Mouse (Mus musculus): ENCODE measurements around the gene 2210016F16Rik.
"Not testable (repeated sequence)": the region's sequence is repeated elsewhere in the genome, so short reads cannot be mapped to it uniquely, and the experiment has no call there.

The 2210016F16Rik gene

DNA sequence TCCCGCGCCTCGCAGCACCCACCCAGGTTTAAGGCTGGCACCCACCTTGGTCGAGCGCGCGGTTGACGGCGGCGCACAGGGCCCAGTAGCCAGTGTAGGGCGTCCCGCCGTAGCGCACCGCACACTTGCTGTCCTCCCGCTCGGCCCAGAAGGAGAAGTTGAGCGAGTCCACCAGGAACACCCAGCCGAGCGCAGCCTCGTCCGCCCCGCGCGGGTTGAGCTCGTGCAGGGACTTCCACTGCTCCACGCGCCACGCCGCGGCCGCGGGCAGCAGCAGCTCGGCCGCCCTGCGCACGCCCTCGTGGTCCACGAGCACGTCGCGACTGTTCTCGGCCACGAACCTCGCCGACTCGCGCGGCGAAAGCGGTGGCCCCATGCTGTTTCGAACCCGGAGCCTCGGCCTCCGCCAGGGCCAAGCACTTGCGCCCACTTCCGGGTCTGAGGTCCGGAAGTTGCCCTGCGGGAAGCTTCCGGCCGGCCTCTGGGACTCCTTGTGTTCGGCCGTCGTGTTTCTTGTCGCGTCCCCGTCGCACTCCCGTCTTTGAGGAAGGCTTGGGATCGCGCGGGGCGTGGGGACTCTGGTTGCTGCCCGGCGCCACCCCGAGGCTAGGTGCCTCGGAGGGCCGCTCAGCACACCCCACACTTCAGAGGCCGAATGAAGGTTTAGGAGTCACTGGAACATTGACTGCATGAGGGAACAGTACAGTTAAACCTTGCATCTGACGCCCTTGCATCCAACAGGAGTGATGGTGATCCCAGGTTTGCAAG, at the start of gene 2210016F16Rik:
TSS of gene 2210016F16Rik (minus strand) at position 447 of the 768 bp plus-strand sequence.
- peak; percentile 63 to 67 for DNase-seq

DNA sequence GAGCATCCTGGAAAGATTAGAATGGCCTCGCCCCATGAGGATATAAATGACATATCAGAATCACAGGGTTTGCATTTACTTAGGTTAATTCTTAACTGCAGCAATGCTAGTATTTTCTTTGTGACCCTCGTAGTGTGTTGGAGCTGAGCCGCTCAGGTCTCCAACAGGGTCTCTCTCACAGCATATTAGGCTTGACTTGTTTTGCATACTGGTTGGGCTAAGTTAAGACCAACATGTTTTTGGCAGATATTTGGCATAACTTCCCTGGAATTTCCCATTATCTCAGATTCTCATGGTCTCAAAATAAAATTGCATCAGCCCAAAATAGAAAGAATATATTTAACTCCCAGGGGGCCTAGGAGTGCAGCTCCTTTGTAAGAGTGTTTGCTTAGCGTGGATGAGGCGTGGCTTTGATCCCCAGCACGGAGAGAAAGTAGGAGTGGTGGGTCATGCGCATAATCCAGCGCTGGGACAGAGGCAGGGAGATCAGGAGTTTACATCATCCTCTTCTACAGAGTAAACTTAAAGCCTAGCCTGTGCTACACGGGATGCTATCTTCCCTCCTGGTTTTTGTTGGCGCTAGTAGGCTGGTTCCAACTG, 38.1 kb upstream of the 2210016F16Rik start:
- no peak for DNase-seq

DNA sequence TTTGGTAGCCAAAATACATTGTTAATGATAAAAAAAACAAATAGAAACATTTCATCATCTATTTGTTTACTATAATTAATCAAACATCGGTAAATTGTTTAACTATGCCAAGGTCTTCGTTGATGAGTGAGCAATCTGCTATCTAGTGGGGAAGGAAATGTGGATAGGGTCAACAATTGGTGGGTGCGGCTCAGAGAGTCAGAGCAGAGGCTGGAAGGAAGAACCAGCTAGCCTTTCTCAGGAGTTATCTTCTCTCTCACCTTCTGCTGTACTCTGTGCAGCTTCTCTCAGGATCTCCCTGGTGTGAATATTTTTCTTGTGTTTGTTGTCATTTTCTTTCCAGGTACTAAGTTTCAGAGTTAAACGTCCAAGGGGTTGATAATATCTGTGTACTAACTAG, 37.2 kb upstream of the 2210016F16Rik start:
- no peak for DNase-seq

DNA sequence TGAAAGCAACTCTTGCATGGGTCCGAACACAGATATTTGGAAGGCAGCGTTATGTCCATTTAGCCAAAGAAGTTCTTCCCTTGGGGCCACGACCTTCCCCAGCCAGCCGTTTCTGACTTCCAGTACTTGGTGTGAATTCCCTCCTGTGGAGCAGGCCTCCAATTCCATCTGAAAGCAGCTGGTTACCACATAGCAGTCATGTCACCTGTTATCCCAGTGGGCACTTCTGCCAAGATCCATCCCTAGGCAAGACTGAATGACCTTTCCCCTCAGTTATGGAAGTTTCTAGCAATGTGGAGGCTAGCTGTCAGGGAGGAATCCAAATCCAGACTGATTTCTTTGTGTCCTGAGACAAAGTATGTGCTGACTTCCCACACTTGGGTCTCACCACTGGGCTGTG, 36.0 kb upstream of the 2210016F16Rik start:
- no peak for DNase-seq

DNA sequence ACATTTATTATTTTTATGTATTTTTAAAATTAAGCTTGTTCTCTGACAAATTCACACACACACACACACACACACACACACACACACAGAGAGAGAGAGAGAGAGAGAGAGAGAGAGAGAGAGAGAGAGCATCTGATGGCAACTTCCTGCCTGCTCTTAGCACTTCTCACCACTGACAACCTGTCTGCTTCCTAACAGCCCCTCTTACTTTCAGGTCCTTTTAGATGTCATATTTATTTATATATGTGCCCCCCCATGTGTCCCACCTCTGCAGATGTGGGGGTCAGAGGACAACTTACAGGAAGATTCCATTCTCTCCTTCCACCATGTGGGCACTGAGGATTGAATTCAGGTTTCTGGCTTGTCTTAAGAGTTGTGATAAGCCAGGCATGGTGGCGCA, 34.2 kb upstream of the 2210016F16Rik start:
- no peak for DNase-seq

DNA sequence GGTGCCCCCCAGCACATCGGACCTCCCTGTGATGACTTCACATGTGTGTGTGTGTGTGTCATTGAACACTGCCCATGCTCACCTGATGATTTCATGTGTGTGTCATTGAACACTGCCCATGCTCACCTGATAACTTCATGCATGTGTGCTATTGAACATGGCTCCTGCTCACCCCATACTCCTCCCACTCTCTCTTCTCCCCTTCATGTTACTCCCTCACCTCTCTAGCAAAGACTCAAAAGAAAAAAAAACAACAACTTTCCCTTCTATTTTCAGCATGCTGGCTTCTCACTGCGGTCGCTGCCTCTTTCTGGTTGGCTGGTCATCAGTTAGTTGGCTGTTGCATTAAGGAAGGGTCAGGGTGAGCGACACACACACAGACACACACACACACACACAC, 33.6 kb upstream of the 2210016F16Rik start:
- DNase-seq: no peak

DNA sequence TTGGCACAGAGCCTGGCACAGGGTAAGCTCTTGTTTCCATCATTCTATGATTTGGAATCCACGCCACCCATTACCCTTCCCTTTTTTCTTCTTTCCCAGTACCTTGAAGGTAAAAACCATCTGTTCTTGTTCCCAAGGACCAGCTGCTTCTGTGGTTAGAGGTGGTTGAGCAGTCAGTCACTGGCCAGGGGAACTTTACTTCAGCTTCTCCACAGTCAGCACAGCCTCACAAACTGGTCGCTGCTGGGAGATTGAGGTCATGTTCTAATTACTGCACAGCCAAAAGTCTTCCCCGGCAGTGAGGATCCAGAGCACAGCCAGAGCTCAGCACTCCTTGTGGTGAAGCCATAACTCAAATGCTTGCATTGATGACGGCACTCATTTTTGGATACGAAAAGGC, 30.8 kb upstream of the 2210016F16Rik start:
- peak in 1 of 2 experiments; percentile 17 for DNase-seq

DNA sequence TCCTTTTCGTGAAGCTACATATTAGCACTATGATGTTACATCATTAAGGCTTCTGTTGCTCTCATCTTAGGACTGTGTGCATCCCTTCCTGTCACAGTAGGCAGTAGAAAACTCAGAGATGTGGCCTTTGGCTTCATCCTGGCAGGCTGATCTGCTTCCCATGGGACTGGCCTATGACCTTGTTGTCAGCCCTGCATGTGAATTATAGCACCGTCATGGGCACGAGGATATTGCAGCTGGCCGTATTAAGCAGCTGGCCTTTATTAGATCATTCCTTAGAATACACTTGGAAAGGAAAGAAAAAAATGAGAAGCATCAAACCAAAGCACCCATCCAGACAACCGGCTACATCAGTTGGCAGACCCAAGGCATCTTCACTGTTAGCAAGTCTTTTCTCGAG, 30.3 kb upstream of the 2210016F16Rik start:
- DNase-seq: no peak

DNA sequence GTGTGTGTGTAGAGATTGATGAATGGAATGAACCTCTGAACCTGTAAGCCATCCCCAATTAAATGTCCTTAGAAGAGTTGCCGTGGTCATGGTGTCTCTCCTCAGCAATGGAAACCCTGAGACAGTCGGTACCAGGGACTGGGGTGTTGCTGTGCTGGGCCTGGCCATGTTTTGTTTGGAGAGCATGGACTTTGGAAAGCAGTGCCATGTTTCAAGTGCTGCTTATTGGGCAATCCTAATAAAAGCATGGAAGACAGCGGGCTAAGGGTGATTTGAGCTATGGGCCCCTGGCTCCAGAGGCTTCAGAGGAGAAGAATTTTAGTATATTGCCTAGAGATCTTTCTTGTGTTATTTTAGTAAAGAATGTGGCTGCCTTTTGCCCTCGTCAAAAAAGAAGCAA, 26.0 kb upstream of the 2210016F16Rik start:
- DNase-seq: no peak

DNA sequence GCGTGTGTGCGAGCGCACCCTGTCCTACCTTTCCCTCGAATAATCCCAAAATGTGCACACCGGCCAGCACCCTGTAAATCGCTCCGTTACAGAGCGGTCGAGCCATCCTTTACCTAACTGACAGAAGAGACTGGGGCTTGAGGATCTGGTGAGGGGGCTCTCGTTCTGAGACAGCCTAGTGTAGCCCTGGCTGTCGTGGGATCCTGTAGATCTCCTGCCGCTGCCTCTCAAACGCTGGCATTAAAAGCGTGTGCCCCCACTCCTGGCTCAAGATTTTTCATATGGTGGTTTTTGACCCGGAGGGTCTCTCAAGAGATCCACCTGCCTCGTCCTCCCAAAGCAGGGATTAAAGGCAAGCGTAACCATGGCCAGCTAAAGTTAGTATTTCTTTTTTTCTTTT, 18.2 kb upstream of the 2210016F16Rik start, which contains the start of gene Hnrnpk:
TSS of gene Hnrnpk (minus strand) at position 101 of the 400 bp plus-strand sequence.
- DNase-seq: not testable (repeated sequence)

DNA sequence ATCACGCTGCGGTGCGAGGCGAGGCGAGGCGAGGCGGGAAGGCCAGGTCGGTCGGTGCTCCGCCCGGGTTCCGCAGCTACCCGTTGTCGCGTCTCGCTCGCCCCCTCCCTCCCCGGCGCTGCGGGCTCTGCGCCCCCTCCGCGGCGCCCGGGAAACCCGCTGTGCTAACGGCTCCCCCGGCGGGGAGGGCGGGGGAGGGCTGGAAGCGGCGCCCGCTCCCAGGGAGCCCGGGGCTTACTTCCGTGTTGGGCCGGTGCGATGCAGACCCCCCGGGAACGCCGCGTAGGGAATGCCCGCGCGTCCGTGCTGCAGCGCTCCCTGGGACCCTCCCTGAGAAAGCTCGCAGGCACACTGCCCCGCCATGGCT, 17.7 kb upstream of the 2210016F16Rik start:
- no peak for DNase-seq

DNA sequence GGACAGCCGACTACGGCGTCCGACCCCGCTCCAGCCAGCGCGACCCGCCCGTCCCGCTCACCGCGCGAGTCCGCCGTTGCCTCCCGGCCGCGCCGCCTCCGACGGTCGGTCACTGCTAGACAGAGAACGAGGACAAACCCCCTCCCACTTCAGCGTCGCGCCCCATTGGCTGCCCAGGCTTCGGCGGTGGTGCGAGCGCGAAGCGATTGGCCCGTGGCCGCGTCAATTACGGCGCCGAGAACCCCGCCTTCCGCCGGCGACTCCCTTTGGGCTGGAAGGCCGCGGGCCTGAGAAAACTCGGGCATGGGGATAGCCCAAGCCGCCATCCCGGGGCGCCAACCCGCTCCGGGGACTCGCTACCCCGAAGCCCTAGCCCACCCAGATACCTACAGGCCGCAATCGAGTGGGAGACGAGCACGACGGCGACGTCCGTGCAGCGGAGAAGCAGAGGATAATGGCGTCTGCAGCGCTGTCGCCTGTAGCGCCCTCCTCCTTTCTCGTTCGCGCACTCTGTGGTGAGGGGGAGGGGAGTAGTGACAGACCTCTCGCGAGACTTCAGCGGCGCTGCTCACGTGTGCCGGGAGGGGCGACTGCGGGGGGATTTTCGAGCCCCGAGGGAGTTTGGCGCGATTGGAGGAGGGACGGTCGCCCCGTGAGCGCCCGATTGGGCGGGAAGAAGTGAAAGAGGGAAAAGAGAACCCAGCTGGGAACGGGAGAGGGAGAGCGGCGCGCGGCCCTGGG, 17.1 kb upstream of the 2210016F16Rik start, which contains the start of gene Rmi1:
TSS of gene Rmi1 (plus strand) at position 246 of the 741 bp plus-strand sequence.
- peak; percentile 99 to 100 for DNase-seq

DNA sequence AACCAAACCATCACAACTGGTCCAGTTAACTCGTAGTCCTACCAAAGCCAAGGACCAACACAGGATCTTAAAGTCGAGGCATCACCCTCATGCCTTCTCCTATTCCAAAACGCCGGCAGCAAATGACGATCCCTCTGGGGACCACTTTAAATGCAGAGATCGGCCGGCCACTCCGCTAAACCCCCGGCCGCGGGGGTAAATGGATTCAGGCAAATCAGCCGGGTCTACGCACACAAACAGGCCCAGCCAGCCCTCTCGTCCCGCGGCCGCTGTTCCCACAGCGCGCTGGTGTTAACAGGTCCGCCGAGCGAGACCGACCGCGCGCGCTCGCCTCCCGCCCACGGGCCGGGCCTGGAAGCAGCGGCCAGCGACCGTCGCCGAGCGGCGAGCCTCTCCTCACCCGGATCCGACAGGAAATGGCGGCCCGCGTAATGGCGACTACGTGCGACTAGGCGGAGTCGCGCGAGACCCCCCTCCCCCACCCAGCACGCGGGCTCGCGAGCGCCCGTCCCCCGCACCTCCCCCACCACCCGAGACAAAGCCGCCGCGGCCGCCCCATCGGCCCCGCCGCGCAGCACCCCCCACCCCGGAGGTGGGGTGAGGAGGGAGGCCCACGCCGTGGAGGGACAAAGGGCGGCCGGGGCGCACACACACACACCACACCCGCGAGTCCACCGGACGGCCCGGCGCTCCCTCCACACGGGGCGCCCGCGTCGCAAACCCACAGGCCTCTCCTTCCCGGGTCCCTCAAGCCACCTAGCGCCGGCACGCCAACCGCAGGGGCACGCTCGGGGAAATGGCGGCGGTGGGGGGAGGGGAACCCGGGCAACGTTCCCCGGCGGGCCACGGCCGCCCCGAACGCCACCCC, 16.3 kb upstream of the 2210016F16Rik start:
- DNase-seq: peak; percentile 79 to 91

DNA sequence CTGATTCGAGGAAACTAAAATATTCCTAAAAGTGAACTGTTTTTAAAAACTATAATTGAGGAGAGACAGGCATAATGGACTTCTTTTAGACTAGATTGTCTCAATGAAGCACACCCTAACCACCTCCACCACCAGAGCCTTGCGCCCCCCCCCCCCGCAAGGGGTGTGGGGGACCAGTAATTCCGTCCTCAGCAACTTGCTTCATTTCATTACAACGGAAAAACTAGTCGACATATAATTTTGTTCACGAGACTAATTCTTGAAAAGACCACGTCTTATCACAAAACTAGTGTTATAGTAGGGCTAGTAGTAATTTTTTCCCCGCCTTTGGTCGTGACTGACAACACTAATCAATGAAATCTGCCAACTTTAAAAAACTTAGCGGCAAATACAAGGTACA, 15.6 kb upstream of the 2210016F16Rik start:
- no peak for DNase-seq

DNA sequence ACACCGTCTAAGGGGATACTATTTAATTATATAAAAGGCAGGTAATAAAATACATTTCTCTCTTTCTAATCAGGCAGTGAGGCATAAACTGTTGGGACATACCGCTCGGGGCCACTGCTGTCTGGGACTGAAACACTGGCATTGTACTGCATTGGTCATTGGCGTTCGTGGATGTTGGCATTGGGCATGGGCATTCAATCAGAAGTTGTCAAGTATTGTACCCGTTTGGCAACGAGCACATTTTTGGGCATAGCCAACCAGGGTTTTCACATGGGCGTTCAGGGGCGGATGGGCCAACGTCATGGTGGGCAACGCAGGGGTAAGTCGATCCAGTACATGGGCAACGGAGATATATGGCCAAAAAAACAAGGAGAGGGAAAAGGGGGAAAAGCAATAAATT, 12.6 kb upstream of the 2210016F16Rik start:
- no peak for DNase-seq

DNA sequence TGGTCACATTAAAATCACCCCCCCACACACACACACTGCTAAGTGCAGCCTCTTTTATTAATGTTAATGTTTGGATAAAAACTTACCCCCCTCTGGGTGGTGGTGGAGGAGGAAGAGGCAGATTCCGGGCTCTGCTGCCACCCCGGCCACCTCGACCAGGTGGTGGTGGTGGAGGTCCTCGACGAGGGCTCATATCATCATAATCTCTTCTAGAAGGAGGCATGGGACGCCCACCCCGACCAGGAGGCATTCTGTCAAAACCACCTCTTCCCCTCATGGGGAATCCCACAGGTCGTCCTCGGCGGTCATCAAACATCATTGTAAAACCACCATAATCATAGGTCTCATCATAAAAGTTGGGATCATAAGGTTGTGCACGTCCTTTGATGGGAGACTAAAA, 9.4 kb upstream of the 2210016F16Rik start:
- DNase-seq: not testable (repeated sequence)

DNA sequence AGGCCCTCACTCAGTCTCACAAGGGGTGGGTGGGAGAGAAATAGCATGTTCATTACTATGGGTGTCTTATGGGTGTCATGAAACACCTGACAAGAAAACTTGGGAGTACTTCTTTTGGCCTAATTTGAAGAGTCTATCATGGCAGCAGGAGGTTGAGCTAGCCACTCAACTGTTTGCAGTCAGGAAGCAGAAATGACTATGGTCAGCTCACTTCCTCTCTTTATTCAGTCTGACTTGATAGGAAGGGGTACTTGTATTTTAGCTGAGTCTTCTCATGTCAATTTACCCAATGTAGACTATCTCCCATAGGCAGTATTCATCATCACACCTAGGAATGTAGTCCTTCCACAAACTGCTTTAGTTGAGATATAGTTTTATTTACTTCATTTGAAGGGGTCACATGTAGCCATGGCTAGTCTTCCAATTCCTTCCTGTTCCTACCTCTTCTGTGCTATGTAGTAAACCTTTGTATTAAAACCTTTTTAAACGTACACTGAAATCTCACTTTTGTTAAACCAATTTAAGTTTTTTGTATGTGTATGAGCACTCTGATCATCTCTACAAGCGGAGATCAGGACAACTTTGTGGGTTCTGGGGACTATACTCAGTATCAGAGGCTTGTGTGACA, 4.4 kb upstream of the 2210016F16Rik start:
- DNase-seq: no peak

DNA sequence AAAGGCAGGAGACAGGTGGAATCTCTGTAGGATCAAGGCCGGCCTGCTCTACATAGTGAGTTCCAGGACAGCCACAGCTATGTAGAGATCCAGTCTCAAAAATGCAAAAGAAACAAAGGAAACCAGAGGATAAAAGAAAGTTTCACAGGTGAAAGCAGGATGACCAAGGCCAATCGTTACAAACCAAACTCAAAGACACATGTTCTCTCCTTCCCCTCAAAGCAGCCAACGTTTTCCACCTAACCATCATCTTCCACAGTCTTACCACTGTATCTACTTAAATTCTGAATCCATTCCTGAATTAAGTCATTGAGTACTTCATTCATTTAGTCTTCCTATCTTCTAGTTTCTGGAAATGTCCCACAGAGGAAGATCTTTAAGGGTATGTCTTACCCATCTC, 3.4 kb upstream of the 2210016F16Rik start:
- DNase-seq: no peak

DNA sequence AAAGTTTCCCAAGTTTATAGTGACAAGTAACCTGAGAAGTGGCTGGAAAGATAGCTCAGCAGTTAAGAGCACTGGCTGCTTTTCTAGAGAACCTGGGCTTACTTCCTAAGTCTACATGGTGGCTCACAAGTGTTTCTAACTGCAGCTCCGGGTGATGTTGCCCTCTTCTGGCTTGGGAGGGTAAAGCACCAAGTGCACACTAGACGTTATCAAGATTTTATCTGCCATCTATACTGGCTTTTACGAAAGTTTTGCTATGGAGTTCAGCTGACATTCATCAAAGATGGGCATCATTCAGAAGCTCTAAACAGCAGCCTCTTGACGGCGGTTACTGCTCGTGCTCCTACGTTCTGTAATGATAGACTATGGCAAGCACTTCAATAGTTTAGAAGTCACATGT, 2.9 kb upstream of the 2210016F16Rik start:
- DNase-seq: peak; percentile 69 to 81

DNA sequence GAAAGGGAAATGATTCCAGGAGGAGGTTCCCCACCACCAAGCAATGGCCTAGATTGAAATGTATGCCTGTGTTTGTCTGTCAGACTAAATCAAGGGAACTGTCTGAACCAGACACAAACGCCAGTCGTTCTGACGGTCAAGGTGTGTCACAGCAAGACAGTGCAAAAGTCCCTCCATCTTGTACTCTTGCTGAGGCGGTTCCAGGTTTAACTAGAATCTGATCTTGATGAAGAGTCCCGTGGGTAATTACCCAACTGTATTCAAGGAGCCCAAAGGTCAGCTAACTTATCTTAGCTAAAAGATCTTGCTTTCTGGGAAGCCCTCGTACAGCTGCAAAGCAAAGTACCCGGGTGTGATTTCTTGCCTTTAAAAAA, 509 bp upstream of the 2210016F16Rik start:
- DNase-seq: no peak

DNA sequence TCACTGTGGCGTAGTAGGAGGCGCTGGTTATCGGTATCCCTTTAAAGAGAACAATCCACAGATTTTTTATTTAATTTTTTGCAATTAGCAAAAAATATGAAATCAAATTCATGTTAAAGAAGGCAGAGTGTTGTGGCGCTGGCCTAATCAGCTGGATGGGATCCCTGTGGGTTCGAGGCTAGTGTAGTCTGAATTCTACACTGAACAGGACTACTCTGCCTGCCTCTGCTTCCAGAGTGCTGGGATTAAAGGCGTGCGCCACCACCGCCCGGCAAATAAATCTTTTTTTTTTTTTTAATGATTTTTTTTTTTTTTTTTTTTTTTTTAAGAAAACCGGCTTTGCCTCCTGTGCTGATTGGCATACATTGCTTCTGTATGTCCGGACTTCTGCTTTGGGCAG, 654 bp downstream of the 2210016F16Rik start:
- no peak for DNase-seq

DNA sequence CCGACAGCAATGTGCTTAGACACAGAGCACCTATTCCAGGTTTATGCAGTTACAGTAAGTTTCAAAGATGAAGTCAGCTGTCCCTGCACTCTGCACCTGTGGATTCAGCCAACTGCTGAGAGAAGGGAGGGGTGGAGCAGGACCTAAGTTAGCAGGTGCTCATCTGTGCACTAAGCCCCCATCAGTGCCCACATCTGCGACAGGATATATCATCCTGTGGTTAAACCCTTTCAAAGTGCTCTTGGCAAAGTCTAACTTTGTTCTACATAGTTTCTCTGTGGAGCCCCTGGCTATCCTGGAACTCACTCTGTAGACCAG, 11.9 kb downstream of the 2210016F16Rik start:
- DNase-seq: no peak

Measured in cerebellum, postnatal 25 days (tissue).